Mouse (Mus musculus): ENCODE measurements at regions not wholly inside any gene's neighbourhood (a gene's known extent, or its start where the extent isn't known, plus 50 kb on each side); places are given as distances from the start of the nearest gene placed in this dataset.

DNA sequence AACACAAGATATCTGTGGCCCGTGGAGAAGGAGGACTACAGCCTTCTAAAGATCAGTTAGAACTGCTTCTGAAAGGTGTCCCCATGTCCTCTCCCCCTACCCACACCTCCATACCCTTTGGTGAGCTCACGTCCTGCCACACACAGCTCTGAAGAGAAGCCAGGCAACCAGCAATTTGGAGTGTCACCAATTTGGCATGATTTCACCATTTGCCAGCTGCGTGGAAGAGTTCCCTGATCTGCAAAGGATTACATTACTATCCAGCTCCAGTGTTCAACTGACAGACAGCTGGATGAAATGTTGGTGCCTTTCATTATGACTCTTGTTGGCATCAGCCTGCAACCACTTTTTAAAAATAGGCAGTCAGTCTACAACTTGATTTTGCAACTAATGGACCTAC lies 92.8 kb upstream of the Slc24a5 start:
- no peaks in the 10 kb centered on the region for H3K27me3 ChIP-seq (replicated peaks)
- no peak overlapping the region for H3K27ac ChIP-seq
- no peaks in the 10 kb centered on the region for H3K36me3 ChIP-seq (replicated peaks)
- 77% methylated on average over 3 of the region's 3 CpGs for WGBS
- H3K4me1 ChIP-seq = peaks cover 7% of the 10 kb centered on the region
- H3K4me3 ChIP-seq = no peak overlapping the region
- ATAC-seq (replicated peaks) = no peak
- H3K9ac ChIP-seq = no peak overlapping the region
- H3K4me2 ChIP-seq = no peak overlapping the region
- no peaks in the 10 kb centered on the region for H3K9me3 ChIP-seq

DNA sequence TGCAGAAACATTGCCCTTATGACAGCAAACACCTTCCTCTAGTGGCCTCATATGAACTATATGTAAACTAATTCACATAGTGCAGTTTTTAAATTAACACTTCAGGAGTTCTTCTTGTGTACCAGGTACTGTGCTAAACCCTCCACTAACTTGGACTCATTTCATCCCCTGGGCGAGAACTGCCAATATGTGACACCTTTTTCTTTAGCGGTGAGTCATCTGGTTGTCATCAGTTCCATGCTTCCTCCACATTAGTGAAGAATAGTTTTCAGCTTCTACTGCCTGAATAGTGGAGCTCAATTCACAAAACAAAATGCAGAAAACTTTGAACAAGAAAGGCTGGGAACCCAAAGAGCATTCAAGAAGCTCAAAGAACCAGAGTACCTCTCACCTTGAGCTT lies 76.9 kb upstream of the Slc24a5 start:
- no peaks in the 10 kb centered on the region for H3K4me1 ChIP-seq
- H3K9ac ChIP-seq = no peak overlapping the region
- 91% methylated on average over 2 of the region's 2 CpGs for WGBS
- H3K27me3 ChIP-seq (replicated peaks) = no peaks in the 10 kb centered on the region
- H3K9me3 ChIP-seq = no peaks in the 10 kb centered on the region
- H3K27ac ChIP-seq = no peak overlapping the region
- ATAC-seq (replicated peaks) = no peak
- no peaks in the 10 kb centered on the region for H3K36me3 ChIP-seq (replicated peaks)
- H3K4me2 ChIP-seq = no peak overlapping the region
- no peak overlapping the region for H3K4me3 ChIP-seq

DNA sequence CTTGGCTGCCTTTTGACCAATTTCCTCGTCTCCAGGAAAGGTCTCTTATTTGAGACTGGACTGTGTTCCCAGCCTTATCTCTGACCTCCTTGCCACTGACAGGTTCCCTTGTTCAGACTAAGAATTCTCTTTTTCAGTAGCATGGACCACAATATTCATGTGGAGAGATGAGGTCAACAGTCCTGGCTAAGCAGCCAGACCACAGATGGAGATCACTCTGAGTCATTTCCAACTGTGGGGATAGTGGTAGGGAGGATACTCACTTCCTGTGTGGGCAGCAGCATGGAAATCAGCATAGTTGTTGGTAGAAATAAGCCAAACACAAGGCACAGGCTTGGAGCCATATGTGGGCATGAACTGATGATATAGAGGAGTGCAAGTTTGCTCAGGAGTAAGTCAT lies 52.9 kb upstream of the Slc24a5 start:
- H3K4me1 ChIP-seq = no peaks in the 10 kb centered on the region
- H3K4me3 ChIP-seq = no peak overlapping the region
- H3K4me2 ChIP-seq = no peak overlapping the region
- H3K27me3 ChIP-seq (replicated peaks) = no peaks in the 10 kb centered on the region
- no peaks in the 10 kb centered on the region for H3K9me3 ChIP-seq
- ATAC-seq (replicated peaks) = no peak
- no peak overlapping the region for H3K9ac ChIP-seq
- H3K27ac ChIP-seq = no peak overlapping the region
- no peaks in the 10 kb centered on the region for H3K36me3 ChIP-seq (replicated peaks)
- WGBS = 93% methylated on average over 1 of the region's 1 CpGs

DNA sequence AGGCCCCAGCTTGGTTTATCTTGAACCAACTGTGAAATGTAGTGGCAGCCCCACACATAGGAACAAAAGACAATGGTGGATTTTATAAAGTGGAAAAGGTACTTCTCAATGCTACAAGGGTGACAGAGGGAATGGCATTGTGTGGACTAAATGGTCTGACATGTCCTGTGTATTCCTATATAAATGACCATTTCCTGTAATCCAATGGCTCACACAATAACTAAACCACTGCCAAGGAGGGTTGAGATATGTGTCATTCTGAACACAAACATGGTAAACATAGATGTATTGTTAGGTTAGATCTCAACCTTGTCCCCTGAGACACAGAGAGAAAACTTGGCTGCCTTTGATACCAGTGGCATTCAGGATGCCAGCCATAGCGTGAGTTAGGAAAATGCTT lies 51.0 kb upstream of the Slc24a5 start:
- Histone ChIP-seq H3K4me1 (no peaks in the 10 kb centered on the region), H3K4me3 (no peak overlapping the region), H3K36me3 (replicated peaks) (no peaks in the 10 kb centered on the region), H3K27me3 (replicated peaks) (no peaks in the 10 kb centered on the region), H3K4me2 (no peak overlapping the region), H3K27ac (no peak overlapping the region), H3K9me3 (no peaks in the 10 kb centered on the region), H3K9ac (no peak overlapping the region)
- ATAC-seq (replicated peaks) = no peak
- 93% methylated on average over 1 of the region's 1 CpGs for WGBS
